Mouse (Mus musculus): ENCODE results near the gene AC131692.1.

- TF ChIP-seq CTCF (IDR thresholded peaks at IDR 0.05; ENCODE audit: extremely low read depth, insufficient read depth, insufficient read length, insufficient replicate concordance) (no peak), POLR2A (IDR thresholded peaks at IDR 0.05; ENCODE audit: low read depth, low read length) (no peak)
These were observed 30.7 kb downstream of the AC131692.1 start for GRCm38 (mm10) chr19:6124898-6125297.

All from spleen, adult 2 months (tissue).